Mouse (Mus musculus) v-Abl transformed pro-B cells (cell line): ENCODE measurements at regions not wholly inside any gene's neighbourhood (a gene's known extent, or its start where the extent isn't known, plus 50 kb on each side); places are given as distances from the start of the nearest gene placed in this dataset.
"Not testable (repeated sequence)": the region's sequence is repeated elsewhere in the genome, so short reads cannot be mapped to it uniquely, and the experiment has no call there.

Experiments
- in situ Hi-C, 2 experiments: fragments of 400-800 bp; cut with MboI; formaldehyde crosslinking; loops; one replicate each; pipeline ENCODE4 v1.15.1; 2025; ENCODE audit not compliant: unreplicated experiment in 2 of 2

DNA sequence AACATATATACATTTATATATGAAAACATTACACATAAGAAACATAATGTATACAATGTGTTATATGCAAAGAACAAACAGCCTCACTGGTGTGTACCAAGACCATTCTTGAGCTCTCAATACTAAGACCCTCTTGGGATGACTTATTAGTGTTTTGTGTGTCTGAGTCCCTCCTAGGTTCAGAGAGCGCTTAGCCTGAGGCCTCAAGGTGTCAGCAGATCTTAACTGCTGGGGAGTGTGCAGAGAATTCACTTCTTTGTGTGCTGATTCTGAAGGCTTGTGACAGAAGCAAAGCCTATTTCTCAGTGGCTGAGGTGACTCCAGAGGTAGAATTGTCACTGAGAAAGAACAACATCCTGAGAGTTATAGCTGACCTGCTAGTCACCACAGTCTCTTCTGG lies 505.7 kb upstream of the Olfr1507 start:
- in situ Hi-C loops = not testable (repeated sequence)

DNA sequence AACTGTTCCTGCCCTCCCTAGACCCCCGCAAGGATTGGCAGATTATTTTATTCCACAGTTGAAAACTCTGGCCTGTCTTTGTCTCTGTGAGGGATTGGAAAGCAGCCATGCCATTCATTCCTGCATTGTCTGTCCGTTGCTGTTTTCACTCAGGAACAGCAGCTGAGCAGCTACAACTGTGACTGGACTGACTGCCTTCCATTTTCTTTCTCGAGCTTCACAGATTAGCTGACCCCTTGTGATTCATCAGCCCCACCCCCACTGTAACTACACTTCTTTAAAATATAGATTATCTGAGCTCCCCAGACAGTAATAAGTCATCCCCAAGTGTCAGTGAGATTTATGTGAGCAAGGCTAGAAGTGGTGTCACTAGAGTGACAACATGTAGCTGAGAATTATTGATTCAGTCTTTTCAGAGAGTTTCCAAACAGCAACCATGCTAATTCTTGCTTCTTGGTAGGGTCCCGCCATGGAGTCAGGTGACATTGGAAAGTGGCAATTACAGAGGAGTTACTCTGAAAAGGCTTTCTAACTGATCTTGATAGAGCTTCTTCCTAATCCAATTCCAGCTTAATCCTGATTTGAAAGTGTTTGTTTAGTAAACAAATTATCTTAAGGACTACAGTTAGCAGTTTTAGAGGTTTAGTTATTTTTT lies 496.7 kb upstream of the Olfr1507 start:
- in situ Hi-C loops = not testable (repeated sequence)

DNA sequence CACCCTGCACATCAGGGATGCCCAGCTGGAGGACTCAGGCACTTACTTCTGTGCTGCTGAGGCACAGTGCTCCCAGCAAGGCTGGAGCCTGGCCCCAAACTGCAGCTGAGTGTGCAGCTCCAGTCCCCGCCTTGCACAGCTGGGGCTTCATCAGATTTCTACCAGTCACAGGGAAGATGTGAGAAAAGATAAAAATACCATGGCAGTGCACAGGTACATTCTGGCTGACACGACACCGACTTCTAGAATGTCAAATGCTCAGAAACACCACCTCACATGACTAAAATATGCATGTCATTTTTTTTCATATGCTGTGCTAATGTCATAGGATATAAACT lies 495.7 kb upstream of the Olfr1507 start:
- in situ Hi-C loops = not testable (repeated sequence)

DNA sequence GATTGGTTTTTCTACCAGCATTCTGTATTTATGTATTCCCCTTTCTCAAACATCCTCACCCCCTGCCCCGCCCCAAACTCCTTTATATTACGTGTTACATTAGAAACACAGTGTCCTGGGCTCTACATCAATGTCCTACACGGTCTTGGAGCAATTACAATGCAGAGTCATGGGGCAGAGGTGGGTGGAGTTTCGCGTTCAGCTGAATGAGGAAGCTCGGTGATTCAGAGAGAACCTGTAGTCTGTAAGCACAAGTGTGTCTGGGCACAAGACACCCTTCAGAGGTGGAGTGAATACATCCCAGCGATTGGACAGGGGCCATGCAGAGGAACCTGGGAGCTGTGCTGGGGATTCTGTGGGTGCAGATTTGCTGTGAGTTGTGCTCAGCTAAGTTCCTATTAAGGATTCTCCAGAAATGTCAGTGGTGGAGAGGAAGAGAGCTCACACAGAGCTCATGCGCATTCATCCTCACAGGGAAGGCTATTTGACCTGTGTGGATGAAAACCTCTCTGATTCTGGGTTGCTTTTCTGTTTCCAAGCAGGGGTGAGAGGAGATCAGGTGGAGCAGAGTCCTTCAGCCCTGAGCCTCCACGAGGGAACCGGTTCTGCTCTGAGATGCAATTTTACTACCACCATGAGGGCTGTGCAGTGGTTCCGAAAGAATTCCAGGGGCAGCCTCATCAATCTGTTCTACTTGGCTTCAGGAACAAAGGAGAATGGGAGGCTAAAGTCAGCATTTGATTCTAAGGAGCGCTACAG lies 495.2 kb upstream of the Olfr1507 start:
- in situ Hi-C loops = not testable (repeated sequence)

DNA sequence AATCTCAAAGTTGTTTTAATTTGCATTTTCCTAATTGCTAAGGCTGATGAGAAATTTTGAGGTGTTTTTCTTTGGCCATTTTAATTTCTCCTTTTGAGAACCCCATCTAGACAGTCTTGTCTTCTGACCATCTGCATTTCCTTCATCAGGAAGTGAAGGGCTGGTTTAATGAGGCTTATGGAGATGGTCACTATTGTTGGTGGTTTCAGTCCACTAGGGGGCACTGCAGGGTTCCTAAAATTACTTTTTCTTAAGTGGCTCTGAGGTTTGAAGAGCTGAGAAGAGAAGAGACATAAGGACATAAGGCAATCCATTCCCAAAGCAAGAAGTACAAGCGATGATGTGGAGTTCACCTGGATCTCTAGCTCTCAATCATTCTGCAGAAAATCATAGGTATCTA lies 494.4 kb upstream of the Olfr1507 start:
- in situ Hi-C loops = not testable (repeated sequence)

DNA sequence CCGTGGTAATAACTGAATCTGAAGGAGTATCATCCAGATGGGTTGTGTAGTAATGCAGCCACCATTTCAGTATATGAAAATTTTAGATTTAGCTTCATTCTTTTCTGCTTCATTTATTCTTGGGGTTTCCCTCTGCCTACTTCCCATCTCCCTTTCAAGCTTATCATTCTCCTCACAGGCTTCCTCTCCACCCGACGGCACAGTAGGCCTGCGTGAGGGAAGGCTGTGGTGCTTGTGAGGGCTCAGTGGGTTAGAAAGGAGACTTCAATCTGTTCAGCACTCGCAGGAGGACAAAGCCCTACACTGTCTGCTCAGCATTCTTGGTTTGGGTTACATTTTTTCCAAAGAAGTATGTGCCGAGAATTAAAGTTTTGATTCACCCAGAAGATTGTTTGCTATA lies 493.0 kb upstream of the Olfr1507 start:
- in situ Hi-C loops = not testable (repeated sequence)

DNA sequence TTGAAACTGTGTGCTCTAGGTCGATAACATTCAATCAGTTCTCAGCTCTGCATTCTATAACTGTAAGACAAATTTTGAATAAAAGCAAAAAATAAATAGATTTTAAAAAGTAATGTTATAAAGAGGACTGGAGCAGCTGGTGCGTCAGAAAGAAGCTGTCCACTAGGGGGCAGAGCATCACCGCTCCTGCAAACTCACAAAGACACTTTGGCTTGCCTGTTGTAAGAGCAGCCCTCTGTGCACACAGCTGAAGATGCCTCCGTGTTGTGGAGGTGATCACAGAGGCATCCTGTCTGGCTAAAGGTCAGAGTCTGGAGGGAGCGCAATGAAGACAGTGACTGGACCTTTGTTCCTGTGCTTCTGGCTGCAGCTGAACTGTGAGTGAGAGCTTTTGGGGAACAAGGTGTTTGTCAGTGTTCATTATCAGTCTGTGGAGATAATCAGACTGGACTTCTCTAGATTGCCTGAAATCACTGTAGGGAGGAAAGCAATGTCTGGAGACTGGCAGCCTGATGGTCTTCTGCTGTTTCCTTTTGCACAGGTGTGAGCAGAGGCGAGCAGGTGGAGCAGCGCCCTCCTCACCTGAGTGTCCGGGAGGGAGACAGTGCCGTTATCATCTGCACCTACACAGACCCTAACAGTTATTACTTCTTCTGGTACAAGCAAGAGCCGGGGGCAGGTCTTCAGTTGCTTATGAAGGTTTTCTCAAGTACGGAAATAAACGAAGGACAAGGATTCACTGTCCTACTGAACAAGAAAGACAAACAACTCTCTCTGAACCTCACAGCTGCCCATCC lies 476.9 kb upstream of the Olfr1507 start:
- in situ Hi-C loops = not testable (repeated sequence)

DNA sequence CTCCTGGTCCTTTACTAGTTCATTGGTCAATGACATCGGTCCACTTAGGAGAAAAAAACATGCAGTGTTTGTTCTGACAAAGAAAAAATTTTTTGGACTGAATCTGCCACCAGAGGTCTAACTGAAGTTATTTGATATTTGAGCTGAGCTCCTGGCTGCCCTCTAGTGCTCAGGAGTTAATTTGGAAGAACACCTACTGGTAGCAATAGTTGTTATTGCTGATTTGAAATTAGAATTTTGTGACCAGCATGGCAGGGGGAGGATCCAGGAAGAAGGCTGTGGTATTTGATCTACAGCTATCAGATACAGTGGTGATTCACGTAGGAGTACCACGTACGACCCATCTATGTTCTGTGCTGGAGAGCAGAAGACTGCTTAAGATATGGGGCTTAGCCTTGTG lies 466.6 kb upstream of the Olfr1507 start:
- in situ Hi-C loops = not testable (repeated sequence)

DNA sequence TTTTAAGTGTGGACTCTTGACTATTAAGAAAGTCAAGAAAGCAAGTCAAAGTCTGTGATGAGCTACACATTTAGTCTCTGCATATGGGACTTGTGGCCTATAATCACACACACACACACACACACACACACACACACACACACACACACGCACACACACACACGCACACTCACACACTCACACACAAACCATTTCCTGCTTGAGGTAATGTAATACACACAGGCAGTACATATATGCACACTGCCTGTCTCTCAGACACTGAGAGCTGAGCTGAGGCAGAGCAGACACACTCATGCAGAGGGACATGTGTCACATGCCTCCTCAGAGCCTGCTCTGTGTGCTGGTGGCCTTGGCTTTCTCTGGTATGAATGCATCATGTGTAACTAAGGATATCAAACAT lies 461.0 kb upstream of the Olfr1507 start:
- in situ Hi-C loops = not testable (repeated sequence)

DNA sequence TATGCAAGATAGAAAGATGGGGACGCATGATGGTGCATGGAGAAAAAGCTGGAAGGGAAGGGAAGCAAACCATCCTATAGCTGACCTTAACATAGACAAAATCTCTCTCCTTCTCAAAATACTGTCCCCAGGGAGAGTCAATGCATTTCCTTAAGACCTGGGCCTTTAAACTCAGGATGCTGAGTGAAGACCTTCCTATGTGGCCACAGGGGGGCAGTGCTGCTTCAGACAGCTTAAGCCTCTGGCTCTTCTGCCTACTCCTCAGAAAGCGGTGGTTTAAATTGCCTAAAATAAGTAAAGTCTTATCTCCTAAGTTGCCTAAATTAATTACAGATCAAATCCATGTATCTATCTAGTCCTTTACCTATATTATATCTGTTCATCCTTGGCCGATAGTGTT lies 449.4 kb upstream of the Olfr1507 start:
- in situ Hi-C loops = not testable (repeated sequence)

DNA sequence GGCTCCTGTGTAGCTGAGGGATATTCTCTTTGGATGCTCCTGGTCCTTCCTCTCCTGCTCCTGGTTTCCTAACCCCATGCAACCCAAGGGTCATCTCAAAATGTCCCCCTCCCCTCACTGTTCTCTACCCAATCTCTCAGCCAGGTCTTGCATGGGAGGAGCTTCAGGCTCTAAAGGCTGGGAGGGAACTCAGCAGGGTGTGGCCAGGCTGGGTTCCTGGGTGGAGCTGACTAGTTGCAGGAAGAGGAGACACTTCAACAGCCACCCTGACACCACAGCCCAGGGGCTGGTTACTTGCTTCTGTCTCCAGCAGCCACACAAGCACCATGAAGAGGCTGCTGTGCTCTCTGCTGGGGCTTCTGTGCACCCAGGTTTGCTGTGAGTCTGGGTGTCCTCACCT lies 446.9 kb upstream of the Olfr1507 start:
- in situ Hi-C loops = not testable (repeated sequence)

DNA sequence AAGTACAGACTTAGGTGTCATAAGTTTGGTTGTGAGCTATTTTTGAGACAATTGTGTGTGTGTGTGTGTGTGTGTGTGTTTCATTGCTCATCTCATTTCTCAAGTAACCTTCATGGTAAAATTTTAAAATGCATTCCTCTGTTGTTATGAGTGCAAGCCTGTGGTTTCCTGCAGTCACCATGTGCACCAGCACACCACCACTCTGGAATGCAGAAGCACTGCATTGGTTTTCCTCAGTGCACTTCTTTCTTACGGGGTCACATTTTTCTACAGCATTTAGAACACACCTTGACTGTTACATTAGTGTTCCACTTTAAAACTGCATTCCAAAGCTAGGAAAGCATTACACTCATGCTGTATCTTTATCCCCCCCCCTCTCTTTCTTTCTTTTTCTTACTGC lies 446.2 kb upstream of the Olfr1507 start:
- in situ Hi-C loops = not testable (repeated sequence)

DNA sequence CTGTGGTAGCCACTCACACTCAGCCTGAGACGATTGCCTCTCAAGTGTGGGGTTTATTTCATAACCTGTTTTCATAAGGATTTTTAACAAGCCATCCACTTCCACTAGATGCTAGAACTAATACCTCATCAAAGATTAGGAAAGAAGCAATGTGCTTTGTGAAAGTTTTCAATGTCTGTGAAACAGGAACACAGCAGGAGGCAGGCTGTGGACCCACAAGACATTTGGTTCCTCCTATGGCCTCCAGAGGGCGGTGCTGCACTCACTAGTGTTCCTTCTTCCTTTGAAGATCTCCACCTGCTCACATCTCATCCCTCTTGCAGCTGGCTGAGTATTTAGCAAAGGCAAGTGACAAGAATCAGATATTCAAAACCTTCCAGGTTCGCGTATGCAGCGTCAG lies 424.6 kb upstream of the Olfr1507 start:
- in situ Hi-C loops = not testable (repeated sequence)

DNA sequence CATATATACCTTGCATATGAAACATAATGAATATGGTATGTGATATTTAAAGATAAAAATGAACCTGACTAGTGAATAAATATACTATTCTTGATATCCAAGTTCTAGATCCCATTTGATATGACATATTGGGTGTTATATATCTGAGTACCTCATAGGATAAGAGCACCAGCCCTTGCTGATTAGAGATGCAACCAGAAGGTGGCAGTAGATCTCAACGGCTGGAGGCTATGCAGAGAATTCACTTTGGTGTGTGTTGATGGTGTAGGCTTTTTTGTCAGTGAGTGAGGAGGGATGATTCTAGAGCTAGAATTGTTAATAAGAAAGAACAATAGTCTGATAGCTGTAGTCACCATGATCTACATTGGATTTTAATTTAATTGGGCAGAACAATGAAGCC lies 418.3 kb upstream of the Olfr1507 start:
- in situ Hi-C loops = not testable (repeated sequence)

DNA sequence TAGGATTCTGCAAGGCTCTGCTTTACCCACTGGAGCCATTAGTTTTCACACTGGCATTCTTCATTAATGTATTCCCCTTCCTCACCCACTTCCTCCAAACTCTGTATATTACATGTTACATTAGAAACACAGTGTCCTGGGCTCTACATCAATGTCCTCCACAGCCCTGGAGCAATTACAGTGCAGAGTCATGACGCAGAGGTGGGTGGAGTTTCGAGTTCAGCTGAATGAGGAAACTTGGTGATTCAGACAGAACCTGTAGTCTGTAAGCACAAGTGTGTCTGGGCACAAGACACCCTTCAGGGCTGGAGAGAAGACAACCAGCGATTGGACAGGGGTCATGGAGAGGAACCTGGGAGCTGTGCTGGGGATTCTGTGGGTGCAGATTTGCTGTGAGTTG lies 404.1 kb upstream of the Olfr1507 start:
- in situ Hi-C loops = not testable (repeated sequence)

DNA sequence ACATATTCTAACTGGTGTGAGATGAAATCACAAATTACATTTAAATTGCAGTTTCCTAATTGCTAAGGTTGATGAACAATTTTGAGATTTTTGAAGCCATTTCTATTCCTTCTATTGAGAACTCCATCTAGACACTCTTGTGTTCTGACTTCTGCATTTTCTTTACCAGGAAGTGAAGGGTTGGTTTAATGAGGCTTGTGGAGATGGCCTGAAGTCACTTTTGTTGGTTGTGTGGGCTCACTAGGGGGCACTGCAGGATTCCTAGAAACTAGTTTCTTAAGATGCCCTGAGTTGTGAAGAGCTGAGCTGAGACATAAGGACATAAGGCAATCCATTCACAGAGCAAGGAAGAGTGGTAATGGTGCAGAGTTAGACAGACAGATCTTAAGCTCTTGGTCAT lies 402.8 kb upstream of the Olfr1507 start:
- in situ Hi-C loops = not testable (repeated sequence)

DNA sequence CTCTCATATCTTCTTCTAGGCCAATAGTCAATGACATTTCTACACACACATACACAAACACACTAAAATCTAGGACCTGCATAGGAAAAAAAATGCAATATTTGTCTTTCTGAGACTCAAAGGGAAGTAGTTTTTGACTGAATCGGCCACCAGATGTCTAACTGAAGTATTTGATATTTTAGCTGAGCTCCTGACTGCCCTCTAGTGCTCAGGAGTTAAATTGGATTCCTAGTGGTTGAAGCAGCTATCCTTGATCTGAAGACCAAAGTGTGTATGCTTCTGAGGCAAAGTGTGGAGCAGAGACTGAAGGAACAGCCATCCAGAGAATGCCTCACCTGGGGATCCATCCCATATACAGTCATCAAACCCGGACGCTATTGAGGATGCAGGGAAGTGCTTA lies 384.4 kb upstream of the Olfr1507 start:
- in situ Hi-C loops = not testable (repeated sequence)

DNA sequence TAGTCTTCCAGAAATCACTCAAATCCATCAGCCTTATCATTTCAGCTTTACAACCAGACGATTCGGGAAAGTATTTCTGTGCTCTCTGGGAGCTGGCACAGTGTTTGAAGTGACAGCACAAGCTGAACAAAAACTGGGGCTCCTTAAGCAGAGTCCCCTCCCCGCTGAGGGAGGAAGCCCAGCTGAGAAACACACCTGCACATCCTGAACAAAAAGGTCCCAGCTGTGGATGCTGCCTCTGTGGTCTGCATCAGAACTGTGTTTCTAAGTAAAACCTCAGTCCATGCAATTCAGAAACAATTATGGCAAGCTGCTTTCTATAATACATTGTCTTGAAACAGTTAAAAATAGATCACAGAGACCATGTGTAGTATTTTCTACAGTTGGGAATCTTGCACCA lies 368.3 kb upstream of the Olfr1507 start:
- in situ Hi-C loops = not testable (repeated sequence)

DNA sequence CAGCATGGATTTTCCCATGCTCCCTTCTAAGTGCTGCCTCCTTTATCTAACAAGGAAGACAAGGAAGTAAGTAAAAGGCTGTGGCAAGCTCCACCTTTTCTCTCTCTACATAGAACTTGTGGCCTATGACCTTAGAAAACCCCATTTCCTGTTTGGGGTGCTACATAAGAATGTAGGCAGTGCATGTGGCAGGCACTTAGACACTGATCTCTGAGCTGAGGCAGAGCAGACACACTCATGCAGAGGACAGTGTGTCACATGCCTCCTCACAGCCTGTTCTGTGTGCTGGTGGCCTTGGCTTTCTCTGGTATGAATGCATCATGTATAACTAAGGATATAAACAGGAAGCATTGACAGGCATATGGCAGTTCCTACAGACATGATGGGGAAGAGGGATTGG lies 367.6 kb upstream of the Olfr1507 start:
- in situ Hi-C loops = not testable (repeated sequence)

DNA sequence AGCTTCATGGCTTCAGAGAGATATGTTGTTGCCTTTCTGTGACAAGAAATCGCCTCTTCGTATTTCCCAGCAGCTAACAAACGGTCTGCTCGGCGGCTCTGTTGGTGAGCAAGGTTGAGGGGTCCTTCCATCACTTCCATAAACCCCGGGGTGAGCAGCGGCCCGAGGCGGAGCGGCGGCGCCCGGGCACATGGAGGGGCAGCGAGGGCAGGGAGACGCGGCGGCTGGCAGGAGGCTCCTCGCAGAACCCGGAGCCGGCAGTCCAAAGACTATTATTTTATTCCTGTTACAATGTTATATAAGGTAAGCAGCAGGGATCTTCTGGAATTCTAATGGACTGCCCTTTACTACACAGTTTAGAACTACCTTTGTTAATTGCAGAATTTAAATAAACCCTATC lies 366.9 kb upstream of the Olfr1507 start:
- in situ Hi-C loops = not testable (repeated sequence)

DNA sequence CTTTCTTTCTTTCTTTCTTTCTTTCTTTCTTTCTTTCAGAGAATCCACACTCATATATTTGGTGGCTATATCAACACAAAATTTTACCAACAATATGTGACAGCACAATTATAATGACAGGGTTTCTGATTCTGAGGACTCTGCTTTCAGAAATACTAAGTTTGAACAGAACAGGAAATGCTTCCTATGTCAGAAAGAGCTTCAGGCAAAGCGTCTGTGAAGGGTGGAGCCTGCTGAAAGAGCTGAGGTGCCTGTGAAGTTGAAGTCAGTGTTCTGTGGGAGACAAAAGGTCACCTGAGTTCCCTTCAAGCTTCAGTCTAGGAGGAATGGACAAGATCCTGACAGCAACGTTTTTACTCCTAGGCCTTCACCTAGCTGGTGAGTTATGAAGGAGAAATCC lies 359.8 kb upstream of the Olfr1507 start:
- in situ Hi-C loops = not testable (repeated sequence)

DNA sequence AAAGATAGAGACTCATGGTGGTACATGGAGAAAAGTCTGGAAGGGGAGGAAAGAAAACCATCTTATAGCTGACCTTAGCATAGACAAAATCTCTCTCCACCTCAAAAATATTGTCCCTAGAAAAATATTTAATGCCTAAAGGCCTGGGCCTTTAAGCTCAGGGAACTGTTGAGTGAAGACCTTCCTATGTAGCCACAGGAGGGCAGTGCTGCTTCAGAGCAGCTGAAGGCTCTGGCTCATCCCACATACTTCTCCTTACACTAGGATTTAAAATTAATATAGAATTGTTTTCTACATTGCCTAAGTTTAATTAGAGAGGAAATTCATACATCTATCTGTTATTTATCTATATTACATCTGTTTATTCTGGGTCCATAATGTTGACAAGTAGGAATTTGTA lies 358.0 kb upstream of the Olfr1507 start:
- in situ Hi-C loops = not testable (repeated sequence)
